Mouse (Mus musculus): ENCODE results near the gene Sec1.

The Sec1 gene

GRCm38 (mm10) chr7:45717918-45718297, 23.7 kb upstream of the Sec1 start, which contains the start of gene Sphk2:
Gene Sphk2 (minus strand): TSS chr7:45718002.
- DNase-seq (ENCODE audit: low spot score in 2 of 2): peak; percentile 97 to 98

- DNase-seq (ENCODE audit: low spot score in 2 of 2): no peak
Measured at GRCm38 (mm10) chr7:45716952-45717917, 23.0 kb upstream of the Sec1 start.

- no peak for DNase-seq (ENCODE audit: low spot score in 2 of 2)
Measured at GRCm38 (mm10) chr7:45716460-45716857, 22.3 kb upstream of the Sec1 start.

- no peak for DNase-seq (ENCODE audit: low spot score in 2 of 2)
Measured at GRCm38 (mm10) chr7:45715741-45716459, 21.7 kb upstream of the Sec1 start.

- peak; percentile 88 to 97 for DNase-seq (ENCODE audit: low spot score in 2 of 2)
Measured at GRCm38 (mm10) chr7:45715090-45715708, 21.0 kb upstream of the Sec1 start, which contains the start of gene Rpl18. Gene Rpl18 (plus strand): TSS chr7:45715457.

- DNase-seq (ENCODE audit: low spot score in 2 of 2): peak in 1 of 2 experiments; percentile 70
Measured at GRCm38 (mm10) chr7:45714630-45715089, 20.5 kb upstream of the Sec1 start.

- DNase-seq (ENCODE audit: low spot score in 2 of 2): no peak
Measured at GRCm38 (mm10) chr7:45713881-45714520, 19.8 kb upstream of the Sec1 start.

- no peak for DNase-seq (ENCODE audit: low spot score in 2 of 2)
Measured at GRCm38 (mm10) chr7:45713396-45713795, 19.2 kb upstream of the Sec1 start.

- DNase-seq (ENCODE audit: low spot score in 2 of 2): no peak
Measured at GRCm38 (mm10) chr7:45712022-45712757, 18.0 kb upstream of the Sec1 start.

- no peak for DNase-seq (ENCODE audit: low spot score in 2 of 2)
Measured at GRCm38 (mm10) chr7:45711316-45712021, 17.3 kb upstream of the Sec1 start.

- DNase-seq (ENCODE audit: low spot score in 2 of 2): no peak
Measured at GRCm38 (mm10) chr7:45710477-45711191, 16.4 kb upstream of the Sec1 start.

- no peak for DNase-seq (ENCODE audit: low spot score in 2 of 2)
Measured at GRCm38 (mm10) chr7:45709677-45710355, 15.6 kb upstream of the Sec1 start.

GRCm38 (mm10) chr7:45709036-45709435, 14.8 kb upstream of the Sec1 start:
- DNase-seq (ENCODE audit: low spot score in 2 of 2): no peak

GRCm38 (mm10) chr7:45708221-45708761, 14.1 kb upstream of the Sec1 start:
- no peak for DNase-seq (ENCODE audit: low spot score in 2 of 2)

GRCm38 (mm10) chr7:45707375-45707967, 13.3 kb upstream of the Sec1 start:
- DNase-seq (ENCODE audit: low spot score in 2 of 2): peak; percentile 95 to 98

GRCm38 (mm10) chr7:45706721-45707241, 12.6 kb upstream of the Sec1 start:
- peak; percentile 85 to 86 for DNase-seq (ENCODE audit: low spot score in 2 of 2)

GRCm38 (mm10) chr7:45705873-45706281, 11.7 kb upstream of the Sec1 start:
- peak; percentile 76 to 85 for DNase-seq (ENCODE audit: low spot score in 2 of 2)

- no peak for DNase-seq (ENCODE audit: low spot score in 2 of 2)
Measured at GRCm38 (mm10) chr7:45705443-45705864, 11.3 kb upstream of the Sec1 start.
